Mouse (Mus musculus) spleen, embryonic (tissue): Measurements from ENCODE around the gene Oaz3.

ENCODE experiments used
- CTCF ChIA-PET: fragments of 350-600 bp; sonication (Branson Sonifier 250); formaldehyde crosslinking; loops from one replicate; lab custom pipeline; 2022; lab: Charles Lee

Oaz3 gene

GRCm38 (mm10) chr3:94388047-94388446 lies 55.7 kb downstream of the Oaz3 start:
- CTCF ChIA-PET: no interaction called here

- CTCF ChIA-PET: no interaction called here
These were observed 56.3 kb downstream of the Oaz3 start for GRCm38 (mm10) chr3:94387391-94387790.

GRCm38 (mm10) chr3:94386671-94387070 lies 57.0 kb downstream of the Oaz3 start:
- CTCF ChIA-PET: no interaction called here

GRCm38 (mm10) chr3:94383476-94383875 lies 60.2 kb downstream of the Oaz3 start:
- CTCF ChIA-PET: no interaction called here
